Mouse (Mus musculus) hematopoietic stem cell, adult 5-6 weeks (primary cell): ENCODE data around the gene Slc25a33. TPM values are rescaled to one million over a fixed set of nuclear protein-coding genes. Genes with fewer than 3 reads are reported as not detected.

Experiments
- ATAC-seq, 2 experiments: fragments of 125-278 bp in 1 of 2; replicated peaks in 1 of 2; 2 replicates each; pipeline ENCODE4 v1.8.0; 2016 to 2017; ENCODE audit warnings: inconsistent platforms in 2 of 2, mild to moderate bottlenecking in 2 of 2, moderate number of reproducible peaks in 2 of 2, low read depth in 1 of 2, moderate TSS enrichment in 1 of 2; ENCODE audit not compliant: low FRiP score in 2 of 2, poor library complexity in 2 of 2, severe bottlenecking in 2 of 2, insufficient read depth in 1 of 2, low TSS enrichment in 1 of 2
- total RNA-seq: library from RNA; stranded (forward); fragments of 172-1452, 232-1000 nt; gene quantifications from 2 replicates; pipeline ENCODE4 v1.2.3, GENCODE M21; 2017

Slc25a33 gene
- total RNA-seq, 1 experiment from 2014 or later: 11.2 TPM

GRCm38 (mm10) chr4:149722104-149723020 is 51.7 kb downstream of the Slc25a33 start:
- no peak for ATAC-seq

GRCm38 (mm10) chr4:149721163-149721562 is 52.9 kb downstream of the Slc25a33 start:
- no peak for ATAC-seq

- ATAC-seq: 0 out of 4 replicates have a peak, but pooled peaks of 1 of the 2 experiments have one; percentile 18
Observed at GRCm38 (mm10) chr4:149719686-149720085, 54.4 kb downstream of the Slc25a33 start.

GRCm38 (mm10) chr4:149714542-149714941 is 59.5 kb downstream of the Slc25a33 start:
- ATAC-seq: no peak

GRCm38 (mm10) chr4:149711955-149712354 is 62.1 kb downstream of the Slc25a33 start:
- ATAC-seq: peak in 1 of 2 experiments; percentile 53; a peak in 2 of 4 replicates

- no peak for ATAC-seq
Observed at GRCm38 (mm10) chr4:149711485-149711884, 62.6 kb downstream of the Slc25a33 start.

- peak; percentile 100 for ATAC-seq
Observed at GRCm38 (mm10) chr4:149710510-149710909, 63.6 kb downstream of the Slc25a33 start.

- ATAC-seq: no peak
Observed at GRCm38 (mm10) chr4:149705941-149706340, 68.1 kb downstream of the Slc25a33 start.

GRCm38 (mm10) chr4:149705298-149705697 is 68.8 kb downstream of the Slc25a33 start:
- no peak for ATAC-seq

GRCm38 (mm10) chr4:149702210-149702979 is 71.7 kb downstream of the Slc25a33 start, which contains the start of gene Pik3cd:
TSS of gene Pik3cd (minus strand) at chr4:149702571.
- ATAC-seq: peak; percentile 50 to 53

GRCm38 (mm10) chr4:149701426-149702209 is 72.5 kb downstream of the Slc25a33 start:
- peak; percentile 21 to 34; a peak in 3 of 4 replicates for ATAC-seq

GRCm38 (mm10) chr4:149699953-149700352 is 74.1 kb downstream of the Slc25a33 start:
- ATAC-seq: no peak

- ATAC-seq: peak; percentile 42 to 54
Observed at GRCm38 (mm10) chr4:149698197-149698821, 75.8 kb downstream of the Slc25a33 start.

GRCm38 (mm10) chr4:149697506-149698196 is 76.4 kb downstream of the Slc25a33 start:
- ATAC-seq: peak; percentile 49 to 59

GRCm38 (mm10) chr4:149696189-149696971 is 77.7 kb downstream of the Slc25a33 start:
- peak; percentile 5 to 26; a peak in 1 of 4 replicates for ATAC-seq
